Mouse (Mus musculus) heart, embryonic 10.5 days (tissue): Measurements from ENCODE around the gene Snx21. TPM values are rescaled to one million over a fixed set of nuclear protein-coding genes. Genes with fewer than 3 reads are reported as not detected.

ENCODE experiments used
- DNase-seq: peaks from one replicate; pipeline ENCODE4 v3.0.0-alpha.2; 2017; ENCODE audit warnings: low spot score
- H3K27ac ChIP-seq: fragments of 300-500 bp; sonication (generic); 2 replicates; pipeline ENCODE4 v1.5.1; 2016; ENCODE audit warnings: mild to moderate bottlenecking
- H3K27me3 ChIP-seq: fragments of 300-500 bp; sonication (generic); 2 replicates; pipeline ENCODE4 v1.6.1; 2016; ENCODE audit warnings: mild to moderate bottlenecking; ENCODE audit not compliant: poor library complexity, insufficient read depth, severe bottlenecking
- H3K36me3 ChIP-seq: fragments of 300-500 bp; sonication (generic); 2 replicates; pipeline ENCODE4 v1.6.1; 2016; ENCODE audit warnings: mild to moderate bottlenecking, moderate library complexity
- H3K4me1 ChIP-seq: fragments of 300-500 bp; sonication (generic); 2 replicates; pipeline ENCODE4 v1.6.1; 2016; ENCODE audit warnings: mild to moderate bottlenecking
- H3K4me3 ChIP-seq: fragments of 300-500 bp; sonication (generic); 2 replicates; pipeline ENCODE4 v1.5.1; 2016; ENCODE audit warnings: mild to moderate bottlenecking, moderate library complexity
- H3K9me3 ChIP-seq: fragments of 300-500 bp; sonication (generic); 2 replicates; pipeline ENCODE4 v1.6.1; 2016; ENCODE audit warnings: mild to moderate bottlenecking, moderate library complexity
- WGBS: fragments of 180-500 bp; shearing (Covaris S2); methylation state at CpG from one replicate; pipeline ENCODE4 v1.1.7; 2016; 5-methylcytosine and 5-hydroxymethylcytosine counted together
- polyA plus RNA-seq: library from polyadenylated mRNA; unstranded; fragments of >200 nt; fragmentation: Nextera tagmentation; extraction: Ambion mirVana; gene quantifications from 2 replicates; pipeline ENCODE4 v1.2.1, GENCODE M21; 2016

The Snx21 gene
- polyA plus RNA-seq, 1 experiment from 2014 or later: 19.1 TPM

DNA sequence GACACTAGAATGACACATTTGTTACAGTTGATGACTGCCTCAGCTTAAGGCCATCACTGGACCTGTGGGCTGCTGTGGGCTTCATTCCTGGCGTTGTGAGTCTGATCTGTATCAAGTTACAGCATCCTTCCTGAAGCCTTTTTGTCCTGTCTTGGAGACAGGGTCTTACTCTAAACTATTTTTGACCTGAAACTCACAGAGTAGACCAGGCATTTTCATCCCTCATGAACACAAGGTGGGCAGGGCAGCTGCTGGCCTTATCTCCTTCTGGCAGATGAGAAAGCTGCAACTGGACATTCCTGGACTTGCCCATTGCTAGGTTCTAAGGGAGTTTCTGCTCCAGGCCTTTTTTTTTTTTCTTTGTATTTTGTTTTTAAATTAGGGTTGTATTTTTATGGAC lies 26.9 kb upstream of the Snx21 start:
- Histone ChIP-seq H3K36me3 (peaks cover 100% of the 10 kb centered on the region), H3K9me3 (no peaks in the 10 kb centered on the region), H3K27me3 (no peaks in the 10 kb centered on the region), H3K27ac (no peak overlapping the region), H3K4me1 (peaks cover 35% of the 10 kb centered on the region), H3K4me3 (no peak overlapping the region)
- WGBS: 64% methylated on average over 1 of the region's 1 CpGs
- no peak for DNase-seq

DNA sequence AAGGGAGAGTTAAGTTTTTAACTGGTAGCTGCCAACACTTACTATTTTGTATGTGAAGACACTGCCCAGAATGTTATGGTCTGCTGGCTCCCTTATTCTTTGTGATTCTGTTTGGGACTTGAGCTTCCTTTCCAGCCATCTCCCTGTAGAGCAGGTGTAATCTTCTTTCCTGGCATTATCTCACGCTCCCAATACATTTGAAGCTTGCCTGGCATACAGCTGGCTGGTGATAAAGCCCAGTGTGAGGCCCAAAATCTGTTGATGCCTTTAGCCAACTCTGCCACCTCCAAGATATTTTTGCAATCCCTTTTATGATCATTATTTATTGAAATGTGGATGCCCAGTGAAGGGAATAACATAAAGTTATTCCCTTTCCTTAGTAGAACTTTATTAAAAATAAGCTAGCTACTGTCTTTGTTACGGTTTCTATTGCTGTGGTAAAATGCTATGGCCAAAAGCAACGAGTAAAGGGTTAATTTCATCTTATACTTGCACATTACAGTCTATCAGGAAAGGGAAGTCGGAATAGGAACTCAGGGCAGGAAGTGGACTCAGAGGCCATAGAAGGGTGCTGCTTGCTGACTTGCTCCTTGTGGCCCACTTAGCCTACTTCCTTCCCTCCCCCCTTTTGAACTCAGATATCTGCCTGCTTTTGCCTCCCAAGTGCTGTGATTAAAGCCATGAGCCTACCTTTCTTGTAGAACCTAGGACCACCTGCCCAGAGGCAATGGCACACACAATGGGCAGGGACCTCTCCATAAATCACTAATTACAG lies 25.4 kb upstream of the Snx21 start:
- no peaks in the 10 kb centered on the region for H3K27me3 ChIP-seq
- no peaks in the 10 kb centered on the region for H3K9me3 ChIP-seq
- peaks cover 20% of the 10 kb centered on the region for H3K4me1 ChIP-seq
- WGBS: 82% methylated on average over 4 of the region's 4 CpGs
- H3K4me3 ChIP-seq: no peak overlapping the region
- no peak for DNase-seq
- H3K27ac ChIP-seq: no peak overlapping the region
- peaks cover 94% of the 10 kb centered on the region for H3K36me3 ChIP-seq

DNA sequence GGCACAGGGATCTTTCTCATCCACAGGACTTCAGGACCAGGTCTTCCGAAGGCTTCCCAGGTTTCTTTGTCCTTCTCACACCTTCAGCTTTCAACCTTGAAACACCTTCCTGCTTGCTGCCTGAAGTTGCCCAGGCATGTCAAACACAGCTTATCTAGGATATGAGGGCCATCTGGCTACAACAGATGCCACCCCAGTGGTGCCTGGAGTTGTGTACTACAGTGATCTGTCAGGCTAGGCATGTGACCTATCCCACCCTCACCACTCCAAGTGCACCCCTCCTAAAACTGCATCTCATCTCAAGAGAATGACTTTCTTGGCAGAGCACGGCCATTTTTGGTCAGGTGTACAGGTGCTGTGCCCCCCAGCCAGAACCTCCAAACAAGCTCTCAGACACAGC lies 24.1 kb upstream of the Snx21 start:
- WGBS: 89% methylated on average over 2 of the region's 2 CpGs
- Histone ChIP-seq H3K4me3 (no peak overlapping the region), H3K36me3 (peaks cover 94% of the 10 kb centered on the region), H3K27me3 (no peaks in the 10 kb centered on the region), H3K27ac (no peak overlapping the region), H3K9me3 (no peaks in the 10 kb centered on the region), H3K4me1 (peaks cover 11% of the 10 kb centered on the region; the same call in 1 of the 2 replicates)
- no peak for DNase-seq

DNA sequence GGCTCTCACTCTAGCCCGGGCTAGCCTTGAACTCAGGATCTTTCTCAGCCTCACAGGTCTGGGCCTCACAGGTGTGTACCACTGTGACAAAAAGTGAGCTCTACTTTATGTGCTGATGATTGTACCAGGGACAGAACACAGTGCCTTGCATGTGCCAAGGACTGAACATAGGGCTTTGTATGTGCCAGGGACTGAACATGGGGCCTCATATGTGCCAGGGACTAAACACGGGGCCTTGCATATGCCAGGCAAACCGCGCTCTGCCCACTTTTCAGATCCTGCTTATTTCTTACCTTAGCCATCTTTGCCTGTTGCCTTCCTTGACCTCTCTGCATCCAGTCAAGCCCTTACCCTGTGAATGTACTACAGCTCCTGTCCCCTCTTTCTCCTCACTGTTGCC lies 23.7 kb upstream of the Snx21 start:
- Histone ChIP-seq H3K36me3 (peaks cover 94% of the 10 kb centered on the region), H3K27me3 (no peaks in the 10 kb centered on the region), H3K4me3 (no peak overlapping the region), H3K4me1 (peaks cover 11% of the 10 kb centered on the region; the same call in 1 of the 2 replicates), H3K9me3 (no peaks in the 10 kb centered on the region), H3K27ac (no peak overlapping the region)
- DNase-seq: no peak
- 97% methylated on average over 4 of the region's 4 CpGs for WGBS

DNA sequence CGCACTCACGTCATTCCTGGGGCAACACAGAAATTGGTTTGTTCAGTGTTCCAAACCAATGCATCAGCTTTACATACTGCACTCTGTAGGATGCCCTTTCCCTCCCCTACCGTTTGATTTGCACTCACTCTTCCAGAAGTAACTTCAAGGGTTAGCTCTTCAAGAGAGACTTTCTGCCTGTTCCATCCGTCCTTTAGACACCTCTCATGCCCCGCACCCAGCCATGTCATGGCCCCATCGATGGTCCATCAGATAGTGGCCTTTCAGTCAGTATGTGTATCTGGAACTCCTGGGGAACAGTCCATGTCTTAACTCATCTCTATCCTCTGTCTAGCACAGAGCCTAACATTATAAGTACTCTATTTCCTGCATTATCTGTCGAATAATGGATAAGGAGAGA lies 23.0 kb upstream of the Snx21 start:
- no peak for DNase-seq
- Histone ChIP-seq H3K27me3 (no peaks in the 10 kb centered on the region), H3K4me1 (peaks cover 11% of the 10 kb centered on the region; the same call in 1 of the 2 replicates), H3K27ac (no peak overlapping the region), H3K36me3 (peaks cover 94% of the 10 kb centered on the region), H3K4me3 (no peak overlapping the region), H3K9me3 (no peaks in the 10 kb centered on the region)
- 88% methylated on average over 7 of the region's 7 CpGs for WGBS

DNA sequence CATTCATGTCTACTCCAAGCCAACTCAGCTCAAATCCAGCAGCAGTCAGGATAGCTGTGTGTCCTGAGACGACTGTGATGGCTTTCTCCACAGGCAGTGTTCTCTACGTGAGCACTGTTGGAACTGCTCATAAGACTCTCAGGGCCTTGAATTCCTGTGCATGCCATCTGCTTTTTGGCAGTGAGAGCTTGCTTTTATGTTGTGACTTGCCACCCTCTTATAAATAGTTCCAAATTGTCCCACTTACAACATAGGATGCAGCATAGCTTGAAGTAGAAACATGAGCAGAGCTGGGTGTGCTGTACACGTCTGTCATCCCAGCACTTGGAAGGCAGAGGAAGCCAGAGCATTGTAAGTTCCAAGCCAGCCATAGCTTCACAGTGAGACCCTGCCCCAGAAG lies 19.8 kb upstream of the Snx21 start:
- Histone ChIP-seq H3K4me3 (no peak overlapping the region), H3K4me1 (peaks cover 16% of the 10 kb centered on the region), H3K27me3 (no peaks in the 10 kb centered on the region), H3K36me3 (peaks cover 69% of the 10 kb centered on the region), H3K9me3 (no peaks in the 10 kb centered on the region), H3K27ac (no peak overlapping the region)
- 66% methylated on average over 3 of the region's 3 CpGs for WGBS
- no peak for DNase-seq

DNA sequence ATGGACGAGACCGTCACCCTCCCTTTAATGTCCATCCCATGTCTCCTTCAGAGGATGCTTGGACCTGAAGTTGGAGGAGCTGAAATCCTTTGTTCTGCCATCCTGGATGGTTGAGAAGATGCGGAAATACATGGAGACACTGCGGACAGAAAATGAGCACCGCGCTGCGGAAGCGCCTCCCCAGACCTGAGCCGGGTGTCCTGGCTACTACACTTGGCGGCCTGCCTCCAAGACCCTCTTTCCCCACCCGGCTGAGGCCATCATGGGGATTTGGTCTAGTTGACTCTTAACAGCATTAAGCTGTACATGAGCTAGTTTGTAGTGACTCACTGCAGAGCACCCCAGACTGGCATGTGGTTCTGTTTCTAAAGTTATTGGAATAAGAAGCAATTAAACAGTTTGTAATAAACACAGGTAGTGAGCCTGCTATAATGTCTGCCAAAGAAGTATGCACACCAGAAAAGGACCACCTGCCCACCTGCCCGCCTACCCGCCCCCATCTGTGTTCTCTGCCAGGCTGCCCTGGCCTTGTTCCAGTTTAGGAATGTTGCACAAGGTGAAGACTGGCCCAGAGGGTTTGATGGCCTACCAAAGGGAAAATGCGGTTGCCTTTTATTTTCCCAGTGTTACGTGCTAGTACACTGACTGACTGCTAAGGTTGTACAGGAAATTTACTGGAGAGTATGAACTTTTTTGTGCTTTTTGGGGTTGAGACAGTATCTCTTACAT lies 17.6 kb upstream of the Snx21 start:
- DNase-seq: no peak
- H3K27me3 ChIP-seq: no peaks in the 10 kb centered on the region
- no peak overlapping the region for H3K27ac ChIP-seq
- 94% methylated on average over 15 of the region's 15 CpGs for WGBS
- H3K4me1 ChIP-seq: peaks cover 23% of the 10 kb centered on the region
- no peaks in the 10 kb centered on the region for H3K9me3 ChIP-seq
- H3K4me3 ChIP-seq: no peak overlapping the region
- peaks cover 68% of the 10 kb centered on the region for H3K36me3 ChIP-seq

DNA sequence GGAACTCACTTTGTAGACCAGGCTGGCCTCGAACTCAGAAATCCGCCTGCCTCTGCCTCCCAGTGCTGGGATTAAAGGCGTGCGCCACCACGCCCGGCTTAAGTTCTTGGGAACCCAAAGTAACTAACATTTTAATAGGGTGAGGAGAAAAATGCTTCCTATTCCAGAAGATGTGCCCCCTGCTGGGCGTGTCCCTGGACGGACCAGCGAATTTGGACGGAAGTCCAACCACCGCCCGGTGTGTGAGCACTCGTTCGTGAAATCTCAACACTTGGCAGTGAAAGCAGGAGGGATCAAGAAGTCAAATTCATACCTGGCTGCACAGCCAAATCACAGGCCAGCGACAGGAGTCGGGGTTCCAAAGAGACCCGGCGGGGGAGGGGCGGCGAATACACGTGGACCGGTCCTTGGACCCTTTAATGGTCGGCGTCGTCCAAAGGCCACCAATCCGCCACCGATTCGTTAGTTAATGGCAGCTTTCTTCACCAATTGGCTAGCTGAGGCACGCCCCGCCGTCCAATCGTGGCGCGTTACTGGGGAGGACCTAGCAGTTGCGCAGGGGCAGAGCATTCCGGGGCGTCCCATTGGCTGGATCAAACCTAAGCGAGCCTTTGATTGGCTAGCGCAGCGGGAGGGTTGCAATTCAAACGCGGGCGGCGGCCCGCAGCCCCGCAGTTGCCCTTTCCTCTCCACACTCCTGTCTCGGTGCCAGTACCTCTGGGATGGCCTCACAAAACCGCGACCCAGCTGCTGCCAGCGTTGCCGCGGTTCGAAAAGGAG lies 16.2 kb upstream of the Snx21 start, which contains the start of gene Ube2c:
Gene Ube2c, plus strand, starts transcription at position 641 of the 780 bp plus-strand sequence.
- peak within 1 kb of the TSS; percentile 97 for H3K27ac ChIP-seq
- WGBS: 2% methylated on average over 53 of the region's 53 CpGs
- peaks cover 62% of the 10 kb centered on the region for H3K36me3 ChIP-seq
- H3K27me3 ChIP-seq: no peaks in the 10 kb centered on the region
- DNase-seq: peak; percentile 100
- H3K4me3 ChIP-seq: peak within 1 kb of the TSS; percentile 89
- H3K9me3 ChIP-seq: no peaks in the 10 kb centered on the region
- peaks cover 21% of the 10 kb centered on the region for H3K4me1 ChIP-seq

DNA sequence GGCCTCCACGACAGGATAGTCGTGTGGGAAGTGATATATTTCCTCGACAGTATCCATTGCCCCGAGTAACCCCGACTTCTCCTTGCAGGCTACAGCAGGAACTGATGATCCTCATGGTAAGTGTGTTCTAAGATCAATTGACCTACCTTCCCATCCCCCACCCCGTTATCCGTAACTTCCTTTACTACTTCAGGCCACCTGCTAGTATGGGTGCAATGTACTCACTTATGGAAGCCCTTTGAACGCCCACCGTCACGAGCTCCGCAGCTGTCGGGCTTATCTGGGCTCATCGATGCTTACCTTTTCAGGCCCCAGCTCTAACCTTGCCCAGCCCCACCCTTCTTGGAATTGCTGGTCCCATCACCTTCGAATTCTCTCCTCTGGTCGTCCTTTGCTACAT lies 15.3 kb upstream of the Snx21 start:
- no peaks in the 10 kb centered on the region for H3K9me3 ChIP-seq
- no peak for DNase-seq
- peaks cover 21% of the 10 kb centered on the region for H3K4me1 ChIP-seq
- WGBS: 4% methylated on average over 15 of the region's 15 CpGs
- H3K27me3 ChIP-seq: no peaks in the 10 kb centered on the region
- H3K4me3 ChIP-seq: peak overlapping the region; percentile 89
- peaks cover 55% of the 10 kb centered on the region for H3K36me3 ChIP-seq
- peak overlapping the region; percentile 97 for H3K27ac ChIP-seq

DNA sequence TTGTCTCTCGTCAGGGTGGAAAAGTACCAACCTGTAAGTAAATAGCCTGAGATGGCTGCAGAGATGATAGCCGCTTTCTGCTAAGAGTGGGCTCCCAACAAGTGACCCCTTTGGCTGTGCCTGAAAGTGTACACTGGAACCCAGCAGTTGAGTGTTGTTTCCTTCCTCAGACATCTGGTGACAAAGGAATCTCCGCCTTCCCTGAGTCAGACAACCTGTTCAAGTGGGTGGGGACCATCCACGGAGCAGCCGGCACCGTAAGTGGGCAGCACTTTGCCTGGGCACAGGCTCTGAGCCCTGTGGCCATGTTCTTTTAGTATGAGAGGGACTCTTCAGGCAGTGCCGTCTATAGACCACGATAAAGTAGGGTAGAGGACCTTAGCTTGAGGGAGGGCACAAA lies 14.5 kb upstream of the Snx21 start:
- Histone ChIP-seq H3K4me3 (peak overlapping the region; percentile 89), H3K9me3 (no peaks in the 10 kb centered on the region), H3K4me1 (peaks cover 21% of the 10 kb centered on the region), H3K27me3 (no peaks in the 10 kb centered on the region), H3K27ac (peak overlapping the region; percentile 97), H3K36me3 (peaks cover 47% of the 10 kb centered on the region)
- no peak for DNase-seq
- 77% methylated on average over 8 of the region's 8 CpGs for WGBS

DNA sequence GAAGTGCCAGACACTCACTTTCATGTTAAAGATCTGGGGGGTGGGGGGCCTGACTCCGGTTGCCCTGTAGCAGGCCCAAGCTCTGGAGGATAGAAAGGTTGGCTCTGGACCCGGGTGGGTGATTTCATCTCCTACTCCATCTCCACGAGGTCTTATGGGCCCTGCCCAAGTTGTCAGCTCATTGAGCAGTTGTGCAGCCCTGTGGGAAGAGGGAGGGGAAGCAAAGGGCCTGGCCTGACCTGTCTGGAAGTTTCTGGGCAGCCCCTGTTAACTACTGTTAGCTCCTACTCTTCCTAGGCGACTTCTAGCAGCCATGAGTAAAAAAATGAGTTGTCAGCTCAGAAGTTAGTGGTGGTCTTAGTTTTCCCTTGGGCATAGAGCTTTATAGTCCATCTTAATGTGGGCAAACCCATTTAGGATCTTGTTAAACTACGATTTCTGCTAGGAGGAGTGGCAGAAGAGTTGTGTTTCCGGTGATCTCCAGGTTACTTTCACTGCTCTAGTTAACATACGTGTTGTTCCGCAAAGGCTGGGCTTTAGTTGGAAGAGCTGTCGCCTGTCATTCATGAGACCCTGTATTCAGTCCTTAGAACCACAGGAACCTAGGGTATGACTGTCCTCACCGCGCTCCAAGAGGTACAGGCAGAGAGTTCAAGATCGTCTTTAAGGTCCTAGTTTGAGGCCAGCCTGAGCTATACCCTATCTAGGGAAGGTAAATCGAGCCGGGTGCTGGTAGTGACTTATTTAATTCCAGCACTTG lies 12.2 kb upstream of the Snx21 start:
- Histone ChIP-seq H3K27me3 (peaks cover 21% of the 10 kb centered on the region), H3K4me1 (peaks cover 21% of the 10 kb centered on the region), H3K4me3 (no peak overlapping the region), H3K9me3 (no peaks in the 10 kb centered on the region), H3K36me3 (peaks cover 25% of the 10 kb centered on the region), H3K27ac (no peak overlapping the region)
- WGBS: 76% methylated on average over 14 of the region's 14 CpGs
- DNase-seq: no peak

DNA sequence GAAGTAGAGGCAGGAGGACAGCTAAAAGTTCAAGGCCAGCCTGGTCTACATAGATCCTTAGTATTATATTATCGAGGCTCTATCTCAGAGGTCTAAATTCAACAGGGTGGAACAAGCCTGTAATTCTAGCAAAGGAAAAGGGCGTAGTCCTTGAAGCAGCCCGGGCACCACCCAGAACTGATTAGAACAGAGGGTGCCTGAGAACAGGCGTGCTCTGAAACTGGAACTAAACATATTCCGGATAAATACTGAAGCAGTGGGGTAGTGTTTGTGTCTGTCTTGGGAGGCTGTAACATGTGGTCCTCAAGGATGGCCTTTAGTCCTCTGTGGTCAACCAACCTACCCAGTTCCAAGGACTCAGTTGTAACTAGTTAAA lies 11.6 kb upstream of the Snx21 start:
- Histone ChIP-seq H3K4me3 (no peak overlapping the region), H3K36me3 (peaks cover 25% of the 10 kb centered on the region), H3K27me3 (peaks cover 22% of the 10 kb centered on the region), H3K9me3 (no peaks in the 10 kb centered on the region), H3K4me1 (peaks cover 21% of the 10 kb centered on the region), H3K27ac (no peak overlapping the region)
- 69% methylated on average over 5 of the region's 5 CpGs for WGBS
- no peak for DNase-seq
